Mouse (Mus musculus) liver, postnatal 0 days (tissue): ENCODE results near the gene Reep6.

Experiments
- CTCF ChIP-seq: sonication (generic); IDR thresholded peaks from 2 replicates; pipeline ENCODE4 v1.5.1; 2016; ENCODE audit warnings: antibody characterized with exemption, low read depth
- EP300 ChIP-seq: IDR thresholded peaks from 2 replicates; pipeline ENCODE4 v1.6.1; 2016; ENCODE audit warnings: antibody characterized with exemption, low read depth, mild to moderate bottlenecking

DNA sequence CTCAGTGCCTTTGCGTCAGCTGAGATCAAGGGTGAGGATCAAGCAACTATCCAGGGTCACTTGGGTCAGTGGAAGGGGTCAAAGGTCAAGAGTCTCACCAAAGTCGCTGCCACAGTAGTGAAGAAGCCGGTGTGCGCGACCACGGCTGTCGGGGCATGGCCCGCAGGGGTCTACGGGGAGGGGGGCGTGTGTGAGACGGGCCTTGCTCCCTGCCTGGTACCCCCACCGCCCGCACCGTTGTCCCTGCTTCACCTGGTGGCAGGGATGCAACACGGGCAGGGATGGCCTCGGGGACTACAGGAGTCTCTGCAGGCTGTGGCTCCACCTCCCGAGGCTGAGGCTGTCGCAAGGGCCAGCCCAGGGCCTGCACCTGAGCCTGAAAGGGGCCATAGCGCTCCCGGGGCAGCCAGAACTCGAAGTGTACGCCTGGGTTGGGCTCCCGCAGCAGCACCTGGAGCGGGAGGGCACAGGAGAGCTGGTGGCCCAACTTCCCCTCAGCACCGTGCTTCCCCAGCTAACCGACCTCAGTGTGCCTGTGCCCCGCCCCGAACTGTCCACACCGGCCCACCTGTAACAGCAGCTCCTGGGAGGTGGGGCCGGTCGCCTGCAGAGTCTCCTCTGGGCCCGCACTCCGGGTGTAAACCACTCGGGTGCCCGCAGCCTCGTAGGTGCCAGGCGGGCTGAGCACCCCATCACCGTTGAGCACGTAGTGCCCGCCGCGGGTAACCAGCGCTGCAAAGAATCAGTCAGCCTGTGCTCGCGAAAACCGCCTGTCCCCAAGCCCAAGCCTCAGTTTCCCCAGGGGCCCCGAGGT lies 11.9 kb downstream of the Reep6 start:
- TF ChIP-seq CTCF (no peak), EP300 (no peak)
